Mouse (Mus musculus) embryonic facial prominence, embryonic 15.5 days (tissue): Measurements from ENCODE around the gene Rap2b. TPM values are rescaled to one million over a fixed set of nuclear protein-coding genes. Genes with fewer than 3 reads are reported as not detected.

Experiments used
- ATAC-seq: fragments of 200-750 bp; cut with Nextera tagmentation; 2 replicates; pipeline ENCODE4 v1.8.0; 2017; ENCODE audit warnings: low read depth, moderate TSS enrichment; ENCODE audit not compliant: insufficient number of reproducible peaks, low FRiP score, low TSS enrichment
- H3K27ac ChIP-seq: fragments of 300-500 bp; sonication (generic); replicated peaks from 2 replicates; pipeline ENCODE4 v1.5.1; 2015; ENCODE audit warnings: mild to moderate bottlenecking, inconsistent platforms
- H3K27me3 ChIP-seq: fragments of 300-500 bp; sonication (generic); 2 replicates; pipeline ENCODE4 v1.6.1; 2015; ENCODE audit warnings: inconsistent platforms
- H3K36me3 ChIP-seq: fragments of 300-500 bp; sonication (generic); 2 replicates; pipeline ENCODE4 v1.6.1; 2015; ENCODE audit warnings: mild to moderate bottlenecking, inconsistent platforms
- H3K4me1 ChIP-seq: fragments of 300-500 bp; sonication (generic); 2 replicates; pipeline ENCODE4 v1.6.1; 2015; ENCODE audit warnings: inconsistent platforms
- H3K4me2 ChIP-seq: fragments of 300-500 bp; sonication (generic); replicated peaks from 2 replicates; pipeline ENCODE4 v1.6.1; 2015; ENCODE audit warnings: mild to moderate bottlenecking, inconsistent platforms
- H3K4me3 ChIP-seq: fragments of 300-500 bp; sonication (generic); replicated peaks from 2 replicates; pipeline ENCODE4 v1.5.1; 2015; ENCODE audit warnings: mild to moderate bottlenecking, inconsistent platforms
- H3K9ac ChIP-seq: fragments of 300-500 bp; sonication (generic); 2 replicates; pipeline ENCODE4 v1.6.1; 2015; ENCODE audit warnings: inconsistent platforms
- H3K9me3 ChIP-seq: fragments of 300-500 bp; sonication (generic); replicated peaks from 2 replicates; pipeline ENCODE4 v1.6.1; 2016; ENCODE audit warnings: inconsistent platforms
- WGBS: fragments of 180-500 bp; shearing (Covaris S2); methylation state at CpG from one replicate; pipeline ENCODE4 v1.1.7; 2015; 5-methylcytosine and 5-hydroxymethylcytosine counted together
- polyA plus RNA-seq: library from polyadenylated mRNA; unstranded; fragments of >200 nt; fragmentation: Nextera tagmentation; extraction: Ambion mirVana; gene quantifications from 2 replicates; pipeline ENCODE4 v1.2.1, GENCODE M21; 2015

Rap2b gene
- polyA plus RNA-seq, 1 experiment from 2014 or later = 16.1 TPM

DNA sequence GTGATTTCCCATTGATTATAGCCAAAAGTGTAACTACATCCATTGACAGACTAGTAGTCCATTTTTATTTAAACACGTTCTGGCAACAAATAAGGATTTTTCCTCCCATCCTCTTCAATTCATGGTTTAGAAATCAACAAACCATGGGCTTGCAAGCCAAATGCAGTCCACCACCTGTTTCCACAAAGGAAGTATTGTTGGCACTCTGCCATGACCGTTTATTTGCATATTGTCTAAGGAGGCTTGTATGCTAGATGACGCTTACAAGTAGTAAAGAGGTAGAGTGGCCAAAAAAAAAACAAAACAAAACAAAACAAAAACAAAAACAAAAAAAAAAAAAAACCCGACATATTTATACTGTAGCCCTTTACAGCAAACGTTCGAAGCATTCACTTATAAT is 3.3 kb upstream of the Rap2b start:
- 57% methylated on average over 6 of the region's 6 CpGs for WGBS
- no peak for ATAC-seq

DNA sequence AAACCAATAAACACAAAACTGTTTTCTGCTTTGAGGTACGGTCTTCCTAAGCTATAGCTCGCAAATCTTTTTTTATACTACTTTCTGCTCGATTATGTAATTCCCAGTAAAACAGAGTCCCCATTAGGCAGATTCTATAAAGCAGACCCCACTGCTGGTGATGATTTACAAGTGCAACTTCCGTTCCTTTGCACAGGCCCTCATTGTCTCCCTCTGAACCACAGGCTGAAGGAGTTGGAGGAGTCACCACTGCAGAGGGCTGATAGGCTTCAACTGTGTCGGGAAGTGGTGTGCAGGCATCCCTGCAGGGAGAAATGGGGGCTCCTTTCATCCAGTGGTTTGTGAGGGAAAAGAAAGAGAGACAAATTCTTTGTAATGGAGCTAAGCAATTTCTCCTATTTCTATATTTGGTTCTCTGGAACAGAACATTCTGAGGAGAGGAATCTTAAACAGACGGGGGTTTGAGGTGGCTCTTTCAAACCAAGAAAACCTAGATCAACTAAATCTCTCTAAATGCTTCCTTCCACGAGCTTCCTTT is 2.6 kb upstream of the Rap2b start:
- Histone ChIP-seq H3K4me1 (0 out of 2 replicates have a peak, but pooled peaks cover 4% of the 10 kb centered on the region), H3K27me3 (no peaks in the 10 kb centered on the region), H3K9me3 (no peaks in the 10 kb centered on the region), H3K27ac (no peak overlapping the region), H3K4me3 (no peak overlapping the region), H3K4me2 (no peak overlapping the region), H3K9ac (no peak overlapping the region), H3K36me3 (no peaks in the 10 kb centered on the region)
- WGBS = 36% methylated on average over 7 of the region's 7 CpGs
- ATAC-seq = no peak

More for the DNA sequence above, 3.3 kb upstream of the Rap2b start:
- 0 out of 2 replicates have a peak, but pooled peaks cover 4% of the 10 kb centered on the region for H3K4me1 ChIP-seq
- H3K4me2 ChIP-seq = no peak overlapping the region
- H3K27me3 ChIP-seq = no peaks in the 10 kb centered on the region
- H3K4me3 ChIP-seq = no peak overlapping the region
- no peak overlapping the region for H3K27ac ChIP-seq
- H3K9me3 ChIP-seq = no peaks in the 10 kb centered on the region
- H3K9ac ChIP-seq = no peak overlapping the region
- no peaks in the 10 kb centered on the region for H3K36me3 ChIP-seq

DNA sequence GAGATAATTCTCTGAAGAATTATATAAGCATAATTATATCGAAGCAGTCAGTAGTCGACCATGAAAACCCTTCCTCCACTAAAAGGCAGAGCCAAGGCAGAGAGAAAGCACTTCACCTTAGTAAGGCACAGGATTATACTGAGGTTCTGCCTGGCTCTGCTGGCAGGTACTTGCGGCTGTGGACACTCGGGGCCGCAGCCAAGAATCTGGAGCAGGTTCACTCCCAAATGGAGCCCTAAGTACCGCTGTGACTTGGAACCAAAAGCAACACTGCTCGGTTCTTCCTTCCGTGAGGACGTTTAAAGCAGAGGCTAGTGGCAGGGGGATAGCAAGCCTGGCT is 1.4 kb downstream of the Rap2b start:
- H3K27me3 ChIP-seq = no peaks in the 10 kb centered on the region
- peak overlapping the region; percentile 42 for H3K9ac ChIP-seq
- peak overlapping the region; percentile 95 for H3K27ac ChIP-seq
- no peak for ATAC-seq
- no peaks in the 10 kb centered on the region for H3K9me3 ChIP-seq
- 5% methylated on average over 9 of the region's 9 CpGs for WGBS
- peak overlapping the region; percentile 82 for H3K4me2 ChIP-seq
- peak overlapping the region; percentile 94 for H3K4me3 ChIP-seq
- H3K4me1 ChIP-seq = peaks cover 12% of the 10 kb centered on the region; the same call in 1 of the 2 replicates
- no peaks in the 10 kb centered on the region for H3K36me3 ChIP-seq

DNA sequence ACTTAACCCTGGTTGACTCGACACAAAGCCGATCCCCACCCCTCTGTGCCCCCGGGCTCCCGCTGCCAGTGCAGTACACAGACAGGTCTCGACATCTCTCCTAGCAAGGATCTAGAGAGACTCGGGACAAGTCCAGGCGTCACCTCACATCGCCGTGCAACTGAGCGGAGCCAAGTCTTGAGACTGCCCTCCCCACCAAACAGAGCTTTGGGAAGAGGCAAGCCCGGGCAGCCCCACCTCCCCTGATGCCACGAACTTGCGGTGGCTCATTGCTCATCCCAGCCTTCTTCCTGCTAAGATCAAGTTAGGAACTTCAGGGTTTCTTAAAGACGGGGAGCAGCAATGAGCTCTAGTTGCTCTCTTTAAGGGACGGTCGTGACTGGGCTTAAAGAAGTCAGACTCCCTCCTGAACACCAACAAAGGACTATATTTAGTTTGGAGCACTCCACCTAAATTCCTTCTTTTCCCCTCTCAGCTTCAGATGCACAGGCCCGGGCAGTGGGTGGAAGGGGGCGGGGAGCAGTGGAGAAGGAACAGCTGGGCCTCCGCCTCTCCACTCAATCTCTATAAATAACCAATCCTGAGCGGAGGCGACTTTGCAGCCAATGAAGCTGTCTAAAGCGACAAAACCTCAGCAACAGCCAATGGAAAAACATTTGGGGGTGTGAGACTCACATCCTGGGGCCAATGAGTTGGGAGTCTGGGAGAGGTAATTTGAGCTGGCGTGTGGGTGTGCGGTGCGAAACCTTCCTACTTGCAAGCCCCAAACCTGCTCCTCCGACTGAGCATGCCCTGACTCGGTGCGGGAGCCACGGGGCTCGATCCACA is 1.9 kb downstream of the Rap2b start:
- under 1% methylated on average over 30 of the region's 30 CpGs for WGBS
- Histone ChIP-seq H3K27ac (peak overlapping the region; percentile 95), H3K4me3 (peak overlapping the region; percentile 94), H3K27me3 (no peaks in the 10 kb centered on the region), H3K36me3 (no peaks in the 10 kb centered on the region), H3K4me2 (peak overlapping the region; percentile 82), H3K4me1 (peaks cover 16% of the 10 kb centered on the region), H3K9ac (peak overlapping the region; percentile 42), H3K9me3 (no peaks in the 10 kb centered on the region)
- peak; percentile 95 for ATAC-seq

DNA sequence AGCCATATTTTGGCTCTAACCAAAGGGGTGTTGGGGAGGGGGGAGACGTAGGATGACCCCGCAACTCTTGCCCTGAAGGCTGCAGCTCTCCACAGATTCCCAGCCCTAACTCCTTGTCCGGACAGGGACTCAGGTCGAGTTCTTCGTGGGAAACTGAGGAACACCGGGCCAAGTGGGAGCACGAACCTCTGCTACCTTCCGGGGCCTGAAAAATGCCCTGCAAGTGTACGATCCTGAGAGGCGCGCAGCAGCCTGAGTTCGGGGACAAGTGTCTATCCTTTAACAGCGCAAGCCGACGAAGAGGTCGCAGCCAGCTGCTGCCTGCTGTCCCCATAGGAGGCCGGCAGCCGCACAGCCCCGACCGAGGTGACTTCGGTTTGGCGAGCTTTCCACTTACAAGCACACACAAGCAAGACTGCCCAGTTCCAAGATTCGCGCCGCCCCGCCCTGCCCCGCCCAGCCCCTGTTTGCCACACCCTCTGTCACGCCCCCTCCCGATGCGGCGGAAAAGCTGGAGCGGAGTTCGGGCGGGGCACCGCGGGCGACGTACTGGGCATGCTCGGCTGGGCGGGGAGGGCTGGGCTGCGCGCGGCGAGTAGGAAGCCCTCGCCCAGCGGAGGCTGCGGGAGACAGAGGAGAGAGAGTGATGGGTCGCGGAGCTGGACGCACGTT is 2.7 kb downstream of the Rap2b start:
- H3K4me1 ChIP-seq = peaks cover 20% of the 10 kb centered on the region
- peak overlapping the region; percentile 94 for H3K4me3 ChIP-seq
- peak overlapping the region; percentile 95 for H3K27ac ChIP-seq
- no peaks in the 10 kb centered on the region for H3K36me3 ChIP-seq
- no peaks in the 10 kb centered on the region for H3K9me3 ChIP-seq
- peak; percentile 91 for ATAC-seq
- H3K9ac ChIP-seq = peak overlapping the region; percentile 85
- under 1% methylated on average over 43 of the region's 51 CpGs for WGBS
- peak overlapping the region; percentile 82 for H3K4me2 ChIP-seq
- no peaks in the 10 kb centered on the region for H3K27me3 ChIP-seq

DNA sequence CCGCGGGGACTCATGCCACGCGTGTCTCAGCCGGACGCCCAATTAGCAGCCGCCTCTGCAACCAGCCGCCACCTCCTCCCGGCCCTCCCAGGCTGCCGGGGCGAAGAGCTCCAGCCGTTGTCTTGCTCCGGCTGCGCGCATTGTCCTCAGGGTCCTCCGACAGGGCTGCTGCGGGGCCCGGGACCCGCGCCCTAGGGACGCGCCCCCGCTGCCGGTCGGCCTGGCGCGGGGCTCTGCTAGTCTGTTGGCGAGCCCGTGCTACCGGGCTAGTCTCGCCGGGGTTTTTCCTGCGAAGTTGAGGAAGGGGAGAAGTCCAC is 3.2 kb downstream of the Rap2b start:
- H3K4me3 ChIP-seq = peak overlapping the region; percentile 94
- H3K4me1 ChIP-seq = peaks cover 20% of the 10 kb centered on the region
- peak; percentile 2; the same call in 1 of the 2 replicates for ATAC-seq
- under 1% methylated on average over 32 of the region's 33 CpGs for WGBS
- peak overlapping the region; percentile 95 for H3K27ac ChIP-seq
- no peaks in the 10 kb centered on the region for H3K27me3 ChIP-seq
- H3K4me2 ChIP-seq = peak overlapping the region; percentile 82
- no peaks in the 10 kb centered on the region for H3K9me3 ChIP-seq
- no peaks in the 10 kb centered on the region for H3K36me3 ChIP-seq
- peak overlapping the region; percentile 85 for H3K9ac ChIP-seq

DNA sequence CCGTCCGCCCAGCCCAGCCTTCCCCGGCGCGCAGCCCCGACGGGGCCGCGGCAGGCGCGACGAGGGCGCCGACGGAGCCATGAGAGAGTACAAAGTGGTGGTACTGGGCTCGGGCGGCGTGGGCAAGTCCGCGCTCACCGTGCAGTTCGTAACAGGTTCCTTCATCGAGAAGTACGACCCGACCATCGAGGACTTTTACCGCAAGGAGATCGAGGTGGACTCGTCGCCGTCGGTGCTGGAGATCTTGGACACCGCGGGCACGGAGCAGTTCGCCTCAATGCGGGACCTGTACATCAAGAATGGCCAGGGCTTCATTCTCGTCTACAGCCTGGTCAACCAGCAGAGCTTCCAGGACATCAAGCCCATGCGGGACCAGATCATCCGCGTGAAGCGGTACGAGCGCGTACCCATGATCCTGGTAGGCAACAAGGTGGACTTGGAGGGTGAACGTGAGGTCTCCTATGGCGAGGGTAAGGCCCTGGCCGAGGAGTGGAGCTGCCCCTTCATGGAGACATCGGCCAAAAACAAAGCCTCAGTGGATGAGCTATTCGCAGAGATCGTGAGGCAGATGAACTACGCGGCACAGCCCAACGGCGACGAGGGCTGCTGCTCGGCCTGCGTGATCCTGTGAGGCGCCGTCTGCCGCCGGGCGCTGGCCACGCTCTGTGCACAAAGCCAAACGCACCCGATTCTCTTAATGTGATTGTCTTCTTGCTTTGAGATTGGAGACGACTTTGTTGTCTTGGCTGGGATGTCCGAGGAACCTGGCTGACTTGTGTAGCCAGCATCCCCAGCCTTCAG is 3.7 kb downstream of the Rap2b start:
- WGBS = under 1% methylated on average over 68 of the region's 68 CpGs
- H3K9ac ChIP-seq = peak overlapping the region; percentile 85
- no peaks in the 10 kb centered on the region for H3K9me3 ChIP-seq
- H3K4me2 ChIP-seq = peak overlapping the region; percentile 82
- no peaks in the 10 kb centered on the region for H3K27me3 ChIP-seq
- peak overlapping the region; percentile 94 for H3K4me3 ChIP-seq
- no peaks in the 10 kb centered on the region for H3K36me3 ChIP-seq
- peak overlapping the region; percentile 95 for H3K27ac ChIP-seq
- H3K4me1 ChIP-seq = peaks cover 20% of the 10 kb centered on the region
- ATAC-seq = no peak

DNA sequence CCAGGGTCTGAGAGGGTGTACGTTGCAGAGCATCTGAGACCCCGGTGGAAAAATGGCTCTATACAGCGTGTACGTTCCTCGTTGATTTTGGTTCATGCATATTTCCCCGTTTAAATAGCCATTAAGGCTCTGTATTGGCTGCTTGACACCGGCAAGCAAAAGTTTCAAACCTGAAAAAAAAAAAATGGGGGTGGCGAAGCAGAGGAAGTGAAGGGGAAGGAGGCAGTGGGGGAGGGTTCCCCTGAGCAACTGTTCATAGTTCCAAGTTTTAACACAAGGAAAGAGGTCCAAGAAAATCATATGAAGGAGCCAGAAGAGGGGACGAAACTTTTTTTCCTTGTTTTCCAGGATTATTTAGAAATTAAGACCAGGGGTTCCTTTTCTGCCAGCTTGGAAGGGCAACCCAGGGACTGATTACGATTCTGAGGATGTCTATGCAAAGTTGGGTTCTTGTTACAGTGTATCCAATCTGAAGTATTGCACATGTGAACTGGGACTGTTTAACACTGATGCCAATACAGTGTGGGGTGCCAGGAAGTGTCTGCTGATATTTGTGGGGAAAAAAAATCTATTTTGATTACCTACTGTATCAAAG is 4.4 kb downstream of the Rap2b start, which contains the start of gene B430305J03Rik:
B430305J03Rik (minus strand) TSS at position 173 of the 595 bp plus-strand sequence.
- peak within 1 kb of the TSS; percentile 94 for H3K4me3 ChIP-seq
- no peaks in the 10 kb centered on the region for H3K27me3 ChIP-seq
- peak within 1 kb of the TSS; percentile 85 for H3K9ac ChIP-seq
- H3K27ac ChIP-seq = peak within 1 kb of the TSS; percentile 95
- H3K4me1 ChIP-seq = peaks cover 20% of the 10 kb centered on the region
- no peaks in the 10 kb centered on the region for H3K9me3 ChIP-seq
- no peak for ATAC-seq
- no peaks in the 10 kb centered on the region for H3K36me3 ChIP-seq
- under 1% methylated on average over 10 of the region's 10 CpGs for WGBS
- peak within 1 kb of the TSS; percentile 82 for H3K4me2 ChIP-seq

DNA sequence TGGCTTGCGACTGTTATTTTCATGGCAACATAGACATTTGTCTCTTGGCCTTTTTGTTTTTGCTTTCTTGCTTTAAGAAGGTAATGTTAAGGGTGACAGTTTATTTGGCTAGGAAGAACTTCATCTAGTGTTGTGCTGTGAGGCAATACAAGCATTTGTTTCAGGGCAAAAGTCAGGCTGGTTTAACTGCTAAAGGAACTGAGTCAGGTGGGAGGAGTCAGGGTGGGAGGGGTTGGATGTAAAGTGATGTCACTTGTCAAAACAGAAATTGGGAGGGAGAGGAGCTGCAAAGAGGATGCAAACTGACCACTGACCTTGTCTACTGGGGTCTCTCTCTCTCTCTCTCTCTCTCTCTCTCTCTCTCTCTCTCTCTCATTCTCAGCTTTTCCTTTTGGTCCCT is 7.0 kb downstream of the Rap2b start:
- H3K27me3 ChIP-seq = no peaks in the 10 kb centered on the region
- no peak overlapping the region for H3K27ac ChIP-seq
- no peak overlapping the region for H3K4me2 ChIP-seq
- H3K4me1 ChIP-seq = peaks cover 15% of the 10 kb centered on the region
- H3K4me3 ChIP-seq = no peak overlapping the region
- ATAC-seq = no peak
- WGBS = 90% methylated on average over 1 of the region's 1 CpGs
- H3K9me3 ChIP-seq = no peaks in the 10 kb centered on the region
- no peaks in the 10 kb centered on the region for H3K36me3 ChIP-seq
- no peak overlapping the region for H3K9ac ChIP-seq

DNA sequence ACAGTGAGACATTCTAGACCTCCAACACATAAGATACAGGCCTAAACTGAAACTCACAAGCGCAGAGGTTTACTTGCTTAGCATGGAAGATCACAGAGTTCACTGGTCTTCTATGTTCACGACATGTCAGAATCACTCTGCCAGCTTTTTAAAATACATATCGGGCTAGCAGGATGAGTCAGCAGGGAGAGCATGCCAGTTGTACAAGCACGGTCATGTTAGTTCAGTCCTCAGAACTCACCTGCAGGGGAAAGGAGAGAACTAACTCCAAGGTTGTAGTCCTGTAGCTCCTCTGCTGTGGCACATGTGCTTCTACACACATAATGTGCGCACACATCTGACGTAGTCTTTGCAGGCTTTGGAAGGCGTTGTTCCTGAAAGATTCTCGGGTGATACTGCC is 14.6 kb downstream of the Rap2b start:
- no peaks in the 10 kb centered on the region for H3K9me3 ChIP-seq
- no peak overlapping the region for H3K4me3 ChIP-seq
- no peaks in the 10 kb centered on the region for H3K36me3 ChIP-seq
- ATAC-seq = no peak
- no peaks in the 10 kb centered on the region for H3K4me1 ChIP-seq
- no peak overlapping the region for H3K27ac ChIP-seq
- WGBS = 79% methylated on average over 8 of the region's 8 CpGs
- H3K4me2 ChIP-seq = no peak overlapping the region
- no peak overlapping the region for H3K9ac ChIP-seq
- no peaks in the 10 kb centered on the region for H3K27me3 ChIP-seq
